Mouse (Mus musculus): ENCODE measurements around the gene Nwd2. TPM values are rescaled to one million over a fixed set of nuclear protein-coding genes. Genes with fewer than 3 reads are reported as not detected.
A peak's percentile ranks its signal among the peaks of the same experiment; 100 is the strongest.

Gene Nwd2
- polyA plus RNA-seq, 1 experiment from 2014 or later = 6.1 TPM

- in situ Hi-C loops (cut with MboI; ENCODE audit: low pct_unique_long_range_greater_than_20kb) = no loop called here
- CTCF ChIA-PET = interaction anchor here (1.2 to 2.2 kb wide), 4 partner anchors 9 to 30 kb away, joined by 3 to 12 read pairs (median 5); no protein-coding TSS in a partner anchor
- no peaks in the 10 kb centered on the region for H3K27me3 ChIP-seq
- peak; percentile 71 for ATAC-seq
- no peak for DNase-seq (ENCODE audit: low read depth, low spot score)
- no peak for TF ChIP-seq CTCF (IDR thresholded peaks at IDR 0.05)
- POLR2A ChIA-PET = interaction anchor here (1.4 kb wide), 1 partner anchor 10 kb away, joined by 3 read pairs; no protein-coding TSS in a partner anchor
Measured at GRCm38 (mm10) chr5:63847541-63848226, 198.8 kb downstream of the Nwd2 start.

GRCm38 (mm10) chr5:63858901-63859300 is 210.0 kb downstream of the Nwd2 start:
- in situ Hi-C loops (cut with MboI; ENCODE audit: low pct_unique_long_range_greater_than_20kb) = no loop called here
- no peaks in the 10 kb centered on the region for H3K27me3 ChIP-seq
- CTCF ChIA-PET = interaction anchor here (1.2 kb wide), 1 partner anchor 28 kb away, joined by 3 read pairs; no protein-coding TSS in a partner anchor
- ATAC-seq (no peak), DNase-seq (ENCODE audit: low read depth, low spot score) (no peak)
- POLR2A ChIA-PET = no interaction called here
- TF ChIP-seq CTCF (IDR thresholded peaks at IDR 0.05) = no peak

Other genes with a start within 250 kb of the Nwd2 start
- gene 0610040J01Rik, start 163.3 kb downstream of the Nwd2 start, polyA plus RNA-seq (2021) = 0.58 TPM